Mouse (Mus musculus) limb, embryonic 11.5 days (tissue): ENCODE measurements around the gene Mgat2. TPM values are rescaled to one million over a fixed set of nuclear protein-coding genes. Genes with fewer than 3 reads are reported as not detected.

Experiments used
- ATAC-seq: fragments of 200-750 bp; cut with Nextera tagmentation; 2 replicates; pipeline ENCODE4 v1.8.0; 2017; ENCODE audit warnings: low read depth; ENCODE audit not compliant: insufficient number of reproducible peaks, low FRiP score, low TSS enrichment
- DNase-seq: peaks from one replicate; pipeline ENCODE4 v3.0.0-alpha.2; 2015; ENCODE audit warnings: low spot score
- H3K27ac ChIP-seq: fragments of 300-500 bp; sonication (generic); replicated peaks from 2 replicates; pipeline ENCODE4 v1.5.1; 2014; ENCODE audit warnings: low read depth, mild to moderate bottlenecking, low read length
- H3K27me3 ChIP-seq: fragments of 300-500 bp; sonication (generic); 2 replicates; pipeline ENCODE4 v1.6.1; 2014; ENCODE audit warnings: mild to moderate bottlenecking, low read length, mixed read lengths; ENCODE audit not compliant: control insufficient read depth, insufficient read depth
- H3K36me3 ChIP-seq: fragments of 300-500 bp; sonication (generic); 2 replicates; pipeline ENCODE4 v1.6.1; 2014; ENCODE audit warnings: mild to moderate bottlenecking, low read length, moderate library complexity, mixed read lengths; ENCODE audit not compliant: control insufficient read depth, insufficient read depth
- H3K4me1 ChIP-seq: fragments of 300-500 bp; sonication (generic); 2 replicates; pipeline ENCODE4 v1.6.1; 2014; ENCODE audit warnings: low read length, mixed read lengths; ENCODE audit not compliant: control insufficient read depth, insufficient read depth
- H3K4me2 ChIP-seq: fragments of 300-500 bp; sonication (generic); 2 replicates; pipeline ENCODE4 v1.6.1; 2014; ENCODE audit warnings: low read depth, mild to moderate bottlenecking, moderate library complexity; ENCODE audit not compliant: severe bottlenecking
- H3K4me3 ChIP-seq: fragments of 300-500 bp; sonication (generic); 2 replicates; pipeline ENCODE4 v1.5.1; 2014; ENCODE audit warnings: low read depth, low read length
- H3K9ac ChIP-seq: fragments of 300-500 bp; sonication (generic); 2 replicates; pipeline ENCODE4 v1.6.1; 2014; ENCODE audit warnings: mild to moderate bottlenecking, low read length
- H3K9me3 ChIP-seq: fragments of 300-500 bp; sonication (generic); 2 replicates; pipeline ENCODE4 v1.6.1; 2016; ENCODE audit warnings: low read length; ENCODE audit not compliant: control insufficient read depth
- WGBS: fragments of 180-500 bp; shearing (Covaris S2); extraction: QIAGEN DNeasy Blood & Tissue Kit; methylation state at CpG from one replicate; pipeline ENCODE4 v1.1.7; 2014; 5-methylcytosine and 5-hydroxymethylcytosine counted together
- polyA plus RNA-seq: library from polyadenylated mRNA; unstranded; fragments of >200 nt; fragmentation: Nextera tagmentation; extraction: Ambion mirVana; gene quantifications from 2 replicates; pipeline ENCODE4 v1.2.1, GENCODE M21; 2014

Gene Mgat2
- polyA plus RNA-seq, 1 experiment from 2014 or later = 32.3 TPM

- Histone ChIP-seq H3K27me3 (no peaks in the 10 kb centered on the region), H3K4me1 (peaks cover 4% of the 10 kb centered on the region; the same call in 1 of the 2 replicates), H3K4me3 (peak within 1 kb of the TSS; percentile 98), H3K9me3 (no peaks in the 10 kb centered on the region), H3K36me3 (peaks cover 5% of the 10 kb centered on the region; the same call in 1 of the 2 replicates), H3K9ac (peak within 1 kb of the TSS; percentile 90), H3K4me2 (peak within 1 kb of the TSS; percentile 94), H3K27ac (peak within 1 kb of the TSS; percentile 78)
- ATAC-seq (peak; percentile 18), DNase-seq (peak; percentile 87)
- WGBS = under 1% methylated on average over 18 of the region's 18 CpGs
Measured at GRCm38 (mm10) chr12:69198164-69198535, 14.2 kb downstream of the Mgat2 start, which contains the start of gene Dnaaf2. Dnaaf2 (minus strand) TSS chr12:69198429.

GRCm38 (mm10) chr12:69198985-69199384 is 15.0 kb downstream of the Mgat2 start:
- peaks cover 7% of the 10 kb centered on the region; the same call in 1 of the 2 replicates for H3K36me3 ChIP-seq
- no peak for ATAC-seq
- peaks cover 4% of the 10 kb centered on the region; the same call in 1 of the 2 replicates for H3K4me1 ChIP-seq
- no peak for DNase-seq
- no peak overlapping the region for H3K4me2 ChIP-seq
- H3K27me3 ChIP-seq = no peaks in the 10 kb centered on the region
- no peak overlapping the region for H3K27ac ChIP-seq
- H3K9ac ChIP-seq = no peak overlapping the region
- H3K9me3 ChIP-seq = no peaks in the 10 kb centered on the region
- no peak overlapping the region; the same call in 1 of the 2 replicates for H3K4me3 ChIP-seq

GRCm38 (mm10) chr12:69204052-69204833 is 20.3 kb downstream of the Mgat2 start, which contains the start of gene Gm49384:
Gm49384 (minus strand) TSS chr12:69204267.
- DNase-seq (no peak), ATAC-seq (no peak)
- no peaks in the 10 kb centered on the region for H3K4me1 ChIP-seq
- no peaks in the 10 kb centered on the region for H3K27me3 ChIP-seq
- no peak within 1 kb of the TSS for H3K9ac ChIP-seq
- no peak within 1 kb of the TSS for H3K27ac ChIP-seq
- no peak within 1 kb of the TSS for H3K4me3 ChIP-seq
- 91% methylated on average over 16 of the region's 16 CpGs for WGBS
- H3K36me3 ChIP-seq = peaks cover 14% of the 10 kb centered on the region; the same call in 1 of the 2 replicates
- H3K4me2 ChIP-seq = no peak within 1 kb of the TSS
- no peaks in the 10 kb centered on the region for H3K9me3 ChIP-seq

GRCm38 (mm10) chr12:69207396-69207795 is 23.4 kb downstream of the Mgat2 start:
- WGBS = 92% methylated on average over 8 of the region's 8 CpGs
- Histone ChIP-seq H3K36me3 (peaks cover 14% of the 10 kb centered on the region), H3K4me3 (no peak overlapping the region), H3K4me2 (no peak overlapping the region), H3K4me1 (no peaks in the 10 kb centered on the region), H3K9ac (no peak overlapping the region), H3K27me3 (no peaks in the 10 kb centered on the region), H3K27ac (no peak overlapping the region), H3K9me3 (no peaks in the 10 kb centered on the region)
- DNase-seq = no peak
- ATAC-seq = no peak

- ATAC-seq = no peak
- no peak overlapping the region for H3K9ac ChIP-seq
- H3K27me3 ChIP-seq = no peaks in the 10 kb centered on the region
- H3K4me3 ChIP-seq = no peak overlapping the region
- no peak for DNase-seq
- no peaks in the 10 kb centered on the region for H3K9me3 ChIP-seq
- H3K4me2 ChIP-seq = no peak overlapping the region
- no peak overlapping the region for H3K27ac ChIP-seq
- WGBS = 94% methylated on average over 7 of the region's 7 CpGs
- no peaks in the 10 kb centered on the region for H3K4me1 ChIP-seq
- peaks cover 15% of the 10 kb centered on the region for H3K36me3 ChIP-seq
Measured at GRCm38 (mm10) chr12:69207926-69208325, 24.0 kb downstream of the Mgat2 start.

- H3K36me3 ChIP-seq = peaks cover 15% of the 10 kb centered on the region
- no peaks in the 10 kb centered on the region for H3K27me3 ChIP-seq
- no peak overlapping the region for H3K27ac ChIP-seq
- DNase-seq (no peak), ATAC-seq (no peak)
- H3K4me2 ChIP-seq = no peak overlapping the region
- no peak overlapping the region for H3K9ac ChIP-seq
- H3K4me1 ChIP-seq = no peaks in the 10 kb centered on the region
- H3K4me3 ChIP-seq = no peak overlapping the region
- 84% methylated on average over 2 of the region's 2 CpGs for WGBS
- H3K9me3 ChIP-seq = no peaks in the 10 kb centered on the region
Measured at GRCm38 (mm10) chr12:69208520-69208919, 24.6 kb downstream of the Mgat2 start.

GRCm38 (mm10) chr12:69210056-69210979 is 26.4 kb downstream of the Mgat2 start:
- H3K36me3 ChIP-seq = peaks cover 15% of the 10 kb centered on the region
- H3K9ac ChIP-seq = no peak overlapping the region
- H3K27ac ChIP-seq = no peak overlapping the region
- no peaks in the 10 kb centered on the region for H3K4me1 ChIP-seq
- H3K4me2 ChIP-seq = no peak overlapping the region
- H3K27me3 ChIP-seq = no peaks in the 10 kb centered on the region
- DNase-seq (no peak), ATAC-seq (peak; percentile 55; the same call in 1 of the 2 replicates)
- 93% methylated on average over 18 of the region's 18 CpGs for WGBS
- no peaks in the 10 kb centered on the region for H3K9me3 ChIP-seq
- no peak overlapping the region for H3K4me3 ChIP-seq

GRCm38 (mm10) chr12:69211057-69211456 is 27.1 kb downstream of the Mgat2 start:
- Histone ChIP-seq H3K9ac (no peak overlapping the region), H3K36me3 (peaks cover 15% of the 10 kb centered on the region), H3K27ac (no peak overlapping the region), H3K4me2 (no peak overlapping the region), H3K4me3 (no peak overlapping the region), H3K27me3 (no peaks in the 10 kb centered on the region), H3K9me3 (no peaks in the 10 kb centered on the region), H3K4me1 (no peaks in the 10 kb centered on the region)
- ATAC-seq (no peak), DNase-seq (no peak)
- WGBS = 87% methylated on average over 5 of the region's 5 CpGs
